ENCODE assay signal across 8 mouse cellular contexts in genomic region chr15:27884347-27885250, GRCm38 (mm10).
DNase-seq lines count a peak whose midpoint lies in the region; ATAC-seq and TF ChIP-seq lines count a peak whose summit lies in the region.

No protein-coding gene starts in this region.

- CTCF ChIA-PET in Patski (lab: Charles Lee): interaction anchor here (1.0 to 2.8 kb wide), 10 partner anchors 10 to 298 kb away, joined by 3 to 23 read pairs (median 5); no protein-coding TSS in a partner anchor

- no peaks in the 10 kb centered on the region for H3K27me3 ChIP-seq in Patski
- no peaks in the 10 kb centered on the region for H3K27me3 ChIP-seq in hindbrain, embryonic 14.5 days (ENCODE audit: control insufficient read depth, insufficient read depth, low read length)

- POLR2A ChIA-PET in Patski (lab: Charles Lee): no interaction called here

- no peak overlapping the region for H3K4me2 ChIP-seq in hindbrain, embryonic 14.5 days (replicated peaks)

- H3K9me3 ChIP-seq in hindbrain, embryonic 14.5 days (ENCODE audit: control insufficient read depth, low read length): no peaks in the 10 kb centered on the region

- peaks cover 71% of the 10 kb centered on the region for H3K36me3 ChIP-seq in hindbrain, embryonic 14.5 days (replicated peaks; ENCODE audit: control insufficient read depth, insufficient read depth)

- in situ Hi-C loops in Patski (cut with MboI; ENCODE audit: low pct_unique_long_range_greater_than_20kb): no loop called here

- no peak overlapping the region for H3K4me3 ChIP-seq in hindbrain, embryonic 14.5 days (replicated peaks; ENCODE audit: low read length)

- 73% methylated on average over 17 of the region's 17 CpGs for WGBS in hindbrain, embryonic 14.5 days

- no peaks in the 10 kb centered on the region for H3K4me1 ChIP-seq in hindbrain, embryonic 14.5 days (replicated peaks; ENCODE audit: control insufficient read depth, insufficient read depth, low read length)

- DNase-seq in Patski (ENCODE audit: low read depth, low spot score): peak; percentile 30
- DNase-seq in cerebellum, adult 8-10 months: peak; percentile 82
- DNase-seq in hindbrain, embryonic 14.5 days (ENCODE audit: low spot score): peak; percentile 87
- DNase-seq in layer of hippocampus, postnatal 10 days (ENCODE audit: low spot score in 2 of 2): peak; percentile 86 to 88
- DNase-seq in lung, postnatal 10 days: peak; percentile 85
- DNase-seq in retina, adult 2 months (ENCODE audit: low read depth, low spot score): peak; percentile 51
- DNase-seq in thymus, postnatal 25 days: peak; percentile 83

- peak; percentile 92 for TF ChIP-seq CTCF in Patski (IDR thresholded peaks at IDR 0.05)

- peak; percentile 91 for ATAC-seq in Patski
- peak; percentile 53 for ATAC-seq in frontal cortex, adult (ENCODE audit: low TSS enrichment)
- ATAC-seq in hindbrain, embryonic 14.5 days (ENCODE audit: low FRiP score): peak; percentile 81

- H3K27ac ChIP-seq in hindbrain, embryonic 14.5 days: peak overlapping the region; percentile 3

- no peak overlapping the region for H3K9ac ChIP-seq in hindbrain, embryonic 14.5 days

Comparison
In these comparisons a context has a peak if more than half of its experiments do, and no peak if none do; other contexts are left out.
1. DNase-seq: peak in every context shown above with its lines; median percentile 87 in hindbrain, embryonic 14.5 days; 87 in layer of hippocampus, postnatal 10 days; 85 in lung, postnatal 10 days; 83 in thymus, postnatal 25 days; 82 in cerebellum, adult 8-10 months; 51 in retina, adult 2 months; 30 in Patski.